Mouse (Mus musculus): ENCODE results near the gene Colca2. TPM values are rescaled to one million over a fixed set of nuclear protein-coding genes. Genes with fewer than 3 reads are reported as not detected.

Colca2 gene
- 8.3 and 9.2 TPM in 2 replicates for polyA plus RNA-seq (2015; fragmentation: Nextera tagmentation; extraction: Ambion mirVana)

DNA sequence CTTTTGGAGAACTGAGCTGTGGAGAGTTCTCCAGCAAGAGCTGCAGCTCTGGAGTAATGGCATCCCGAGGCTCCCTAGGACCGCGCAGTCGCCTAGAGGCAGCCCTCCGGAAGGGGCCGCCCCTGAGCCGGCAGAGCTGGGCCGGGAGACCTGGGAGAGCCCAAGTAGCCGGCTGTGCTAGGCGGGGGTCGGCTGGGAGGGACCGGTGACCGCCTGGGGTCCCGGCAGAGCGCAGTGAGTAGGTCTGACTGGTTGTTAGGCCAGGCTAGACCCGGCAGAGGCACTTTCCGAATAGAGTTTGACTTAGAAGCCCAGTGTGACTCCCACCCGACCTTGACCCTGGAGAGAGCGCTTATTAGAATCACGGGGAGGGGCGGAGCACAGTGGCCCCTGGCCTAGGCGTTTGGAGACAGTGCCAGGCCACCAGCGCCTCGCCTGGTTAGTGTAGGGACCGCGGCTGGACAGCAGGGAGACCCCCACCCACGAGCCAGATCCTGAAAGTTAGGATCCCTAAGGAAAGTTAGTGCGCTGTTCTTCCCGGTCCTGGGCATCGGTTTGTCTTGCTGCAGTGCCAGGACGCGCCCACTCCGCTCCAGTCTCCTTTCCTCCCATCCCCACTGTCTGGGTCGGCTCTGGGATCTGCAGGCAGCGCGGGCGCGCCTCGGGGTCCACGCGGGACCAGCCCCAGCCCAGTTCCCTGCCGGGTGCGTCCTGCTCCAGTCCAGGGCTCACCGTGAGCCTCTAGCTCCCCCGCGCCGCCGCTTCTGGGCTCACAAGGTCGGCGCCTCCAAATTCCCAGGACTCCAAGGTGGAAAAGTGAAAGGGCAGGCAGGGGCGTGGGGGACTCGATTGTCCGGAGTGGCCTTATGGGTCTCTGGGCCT, at the start of gene Colca2:
TSS of gene Colca2 (minus strand) at position 70 of the 882 bp plus-strand sequence.
- 0% methylated on average over 51 of the region's 53 CpGs for WGBS
- Histone ChIP-seq H3K4me2 (replicated peaks; ENCODE audit: low read depth, low read length) (peak within 1 kb of the TSS; percentile 85), H3K36me3 (ENCODE audit: insufficient read depth, low read length) (no peaks in the 10 kb centered on the region), H3K9ac (replicated peaks; ENCODE audit: low read depth) (peak within 1 kb of the TSS; percentile 59), H3K4me1 (ENCODE audit: insufficient read depth, low read depth, low read length) (peaks cover 11% of the 10 kb centered on the region; the same call in 1 of the 2 replicates), H3K4me3 (ENCODE audit: low read depth, low read length) (peak within 1 kb of the TSS; percentile 58), H3K27ac (ENCODE audit: low read length) (peak within 1 kb of the TSS; percentile 83), H3K9me3 (ENCODE audit: low read length) (no peaks in the 10 kb centered on the region), H3K27me3 (replicated peaks; ENCODE audit: insufficient read depth, low read length) (no peaks in the 10 kb centered on the region)
- peak; percentile 66 for TF ChIP-seq CTCF (IDR thresholded peaks at IDR 0.05)
- no peak for TF ChIP-seq EP300 (IDR thresholded peaks at IDR 0.05)
- ATAC-seq (peak; percentile 97), DNase-seq (ENCODE audit: low spot score) (peak; percentile 93)

GRCm38 (mm10) chr9:51327555-51327903, 49.2 kb upstream of the Colca2 start:
- H3K4me2 ChIP-seq (replicated peaks; ENCODE audit: low read depth, low read length): no peak overlapping the region
- ATAC-seq: no peak
- 73% methylated on average over 5 of the region's 5 CpGs for WGBS
- no peak overlapping the region for H3K9ac ChIP-seq (replicated peaks; ENCODE audit: low read depth)
- no peak overlapping the region for H3K27ac ChIP-seq (ENCODE audit: low read length)
- no peak for TF ChIP-seq EP300 (IDR thresholded peaks at IDR 0.05)
- no peak for TF ChIP-seq CTCF (IDR thresholded peaks at IDR 0.05)
- H3K36me3 ChIP-seq (ENCODE audit: insufficient read depth, low read length): no peaks in the 10 kb centered on the region
- H3K27me3 ChIP-seq (replicated peaks; ENCODE audit: insufficient read depth, low read length): no peaks in the 10 kb centered on the region
- no peaks in the 10 kb centered on the region for H3K4me1 ChIP-seq (ENCODE audit: insufficient read depth, low read depth, low read length)
- H3K4me3 ChIP-seq (ENCODE audit: low read depth, low read length): no peak overlapping the region
- no peaks in the 10 kb centered on the region for H3K9me3 ChIP-seq (ENCODE audit: low read length)
- DNase-seq (ENCODE audit: low spot score): no peak

DNA sequence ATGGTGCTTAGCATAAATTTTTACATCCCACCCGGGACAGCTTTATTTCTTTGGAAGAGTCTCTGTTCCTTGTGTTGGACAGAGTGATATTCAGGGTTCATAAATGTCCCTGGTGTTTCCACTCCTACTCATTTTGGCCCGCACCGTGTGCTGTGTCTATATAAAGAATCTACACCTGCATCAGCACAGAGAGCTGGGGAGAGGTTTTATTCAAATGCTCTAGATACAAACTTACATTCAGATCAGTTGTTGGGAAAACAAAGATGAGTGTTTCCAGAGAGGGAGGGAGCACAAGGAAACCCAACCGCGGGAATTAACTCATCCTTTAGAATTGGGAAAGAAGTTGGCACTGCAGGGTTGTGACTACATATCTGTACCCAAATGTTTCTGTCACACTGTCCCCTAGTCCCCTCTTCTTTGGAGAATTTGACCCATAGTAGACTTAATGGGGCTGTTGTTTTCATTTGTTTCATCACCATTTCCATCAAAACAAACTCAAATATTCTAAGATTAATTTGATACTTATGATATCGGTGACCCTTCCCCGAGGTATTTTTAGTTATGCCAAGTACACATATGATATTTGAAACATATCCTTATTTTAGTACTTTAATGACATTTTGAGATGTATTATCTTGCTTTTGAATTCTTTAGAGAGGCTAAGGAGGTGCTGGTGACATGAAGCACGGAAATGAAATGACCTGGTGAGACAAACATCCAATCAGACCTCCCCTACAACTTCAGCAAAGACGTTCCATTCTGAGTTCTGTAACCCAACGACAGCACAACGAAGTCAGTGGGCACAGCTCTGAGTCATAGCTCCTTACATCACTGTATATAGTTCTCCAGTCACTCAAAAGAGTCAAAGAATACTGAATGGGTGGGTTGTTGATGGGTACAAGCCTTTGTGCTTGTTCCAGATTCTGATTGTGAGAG, 48.5 kb upstream of the Colca2 start:
- Histone ChIP-seq H3K9me3 (ENCODE audit: low read length) (no peaks in the 10 kb centered on the region), H3K9ac (replicated peaks; ENCODE audit: low read depth) (no peak overlapping the region), H3K4me1 (ENCODE audit: insufficient read depth, low read depth, low read length) (no peaks in the 10 kb centered on the region), H3K27ac (ENCODE audit: low read length) (no peak overlapping the region), H3K4me3 (ENCODE audit: low read depth, low read length) (no peak overlapping the region), H3K4me2 (replicated peaks; ENCODE audit: low read depth, low read length) (no peak overlapping the region), H3K36me3 (ENCODE audit: insufficient read depth, low read length) (no peaks in the 10 kb centered on the region), H3K27me3 (replicated peaks; ENCODE audit: insufficient read depth, low read length) (no peaks in the 10 kb centered on the region)
- ATAC-seq (peak; percentile 88), DNase-seq (ENCODE audit: low spot score) (peak; percentile 68)
- TF ChIP-seq CTCF (IDR thresholded peaks at IDR 0.05) (no peak), EP300 (IDR thresholded peaks at IDR 0.05) (peak; percentile 47; the same call in 1 of the 2 replicates)
- 56% methylated on average over 11 of the region's 11 CpGs for WGBS

- ATAC-seq: no peak
- Histone ChIP-seq H3K27ac (ENCODE audit: low read length) (no peak overlapping the region), H3K9ac (replicated peaks; ENCODE audit: low read depth) (no peak overlapping the region), H3K9me3 (ENCODE audit: low read length) (no peaks in the 10 kb centered on the region), H3K36me3 (ENCODE audit: insufficient read depth, low read length) (no peaks in the 10 kb centered on the region), H3K4me3 (ENCODE audit: low read depth, low read length) (no peak overlapping the region), H3K27me3 (replicated peaks; ENCODE audit: insufficient read depth, low read length) (no peaks in the 10 kb centered on the region), H3K4me2 (replicated peaks; ENCODE audit: low read depth, low read length) (no peak overlapping the region), H3K4me1 (ENCODE audit: insufficient read depth, low read depth, low read length) (no peaks in the 10 kb centered on the region)
- TF ChIP-seq EP300 (IDR thresholded peaks at IDR 0.05): no peak
- TF ChIP-seq CTCF (IDR thresholded peaks at IDR 0.05): no peak
- 75% methylated on average over 7 of the region's 7 CpGs for WGBS
- no peak for DNase-seq (ENCODE audit: low spot score)
Observed at GRCm38 (mm10) chr9:51324406-51325065, 46.2 kb upstream of the Colca2 start.

- TF ChIP-seq EP300 (IDR thresholded peaks at IDR 0.05) (no peak), CTCF (IDR thresholded peaks at IDR 0.05) (no peak)
- no peaks in the 10 kb centered on the region for H3K27me3 ChIP-seq (replicated peaks; ENCODE audit: insufficient read depth, low read length)
- no peak overlapping the region for H3K4me2 ChIP-seq (replicated peaks; ENCODE audit: low read depth, low read length)
- H3K4me1 ChIP-seq (ENCODE audit: insufficient read depth, low read depth, low read length): no peaks in the 10 kb centered on the region
- H3K27ac ChIP-seq (ENCODE audit: low read length): no peak overlapping the region
- 63% methylated on average over 1 of the region's 1 CpGs for WGBS
- H3K9ac ChIP-seq (replicated peaks; ENCODE audit: low read depth): no peak overlapping the region
- no peaks in the 10 kb centered on the region for H3K9me3 ChIP-seq (ENCODE audit: low read length)
- H3K36me3 ChIP-seq (ENCODE audit: insufficient read depth, low read length): no peaks in the 10 kb centered on the region
- DNase-seq (ENCODE audit: low spot score): no peak
- no peak overlapping the region for H3K4me3 ChIP-seq (ENCODE audit: low read depth, low read length)
- ATAC-seq: no peak
Observed at GRCm38 (mm10) chr9:51320096-51320495, 41.7 kb upstream of the Colca2 start.
